Mouse (Mus musculus) small intestine, adult 2 months (tissue): ENCODE results near the gene Hpn.

ENCODE experiments used
- CTCF ChIP-seq: fragments of 200-500 bp; IDR thresholded peaks from 2 replicates; pipeline ENCODE4 v1.5.1; 2012; ENCODE audit warnings: low read depth, mild to moderate bottlenecking, control low read depth, inconsistent platforms, low read length, moderate library complexity, mixed read lengths; ENCODE audit not compliant: insufficient replicate concordance, insufficient read length; ENCODE audit errors: extremely low read depth
- POLR2A ChIP-seq: fragments of 200-500 bp; IDR thresholded peaks from 2 replicates; pipeline ENCODE4 v1.6.1; 2012; ENCODE audit warnings: low read depth, mild to moderate bottlenecking, control low read depth, inconsistent platforms, low read length, moderate library complexity

DNA sequence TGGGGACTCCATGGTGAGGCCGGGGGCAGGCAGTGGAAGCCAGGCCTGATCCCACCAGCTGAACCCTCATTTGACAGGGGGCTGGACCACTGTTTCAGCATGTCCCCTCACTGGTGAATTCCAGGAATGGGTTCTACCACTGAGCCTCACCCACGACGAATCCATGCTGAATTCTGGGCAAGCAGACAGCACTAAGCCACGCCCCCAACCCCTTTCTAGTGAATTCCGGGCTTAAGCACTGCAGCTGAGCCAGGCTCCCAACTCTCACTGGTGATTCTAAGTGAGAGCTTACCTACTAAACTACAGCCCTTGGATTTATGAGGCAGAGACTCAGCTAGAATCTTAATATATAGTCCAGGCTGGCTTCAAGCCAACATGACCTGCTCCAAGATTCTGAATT, 47.3 kb downstream of the Hpn start:
- no peak for TF ChIP-seq CTCF
- TF ChIP-seq POLR2A, result no peak
